Mouse (Mus musculus) ovary, adult 18-20 months (tissue): ENCODE results near the gene Ttll1.
A peak's percentile ranks its signal among the peaks of the same experiment; 100 is the strongest.
"Not testable (repeated sequence)": the region's sequence is repeated elsewhere in the genome, so short reads cannot be mapped to it uniquely, and the experiment has no call there.

Source experiments
- DNase-seq: peaks from one replicate; pipeline ENCODE4 v3.0.0; 2022; ENCODE audit warnings: low spot score, mixed read lengths

Gene Ttll1

DNA sequence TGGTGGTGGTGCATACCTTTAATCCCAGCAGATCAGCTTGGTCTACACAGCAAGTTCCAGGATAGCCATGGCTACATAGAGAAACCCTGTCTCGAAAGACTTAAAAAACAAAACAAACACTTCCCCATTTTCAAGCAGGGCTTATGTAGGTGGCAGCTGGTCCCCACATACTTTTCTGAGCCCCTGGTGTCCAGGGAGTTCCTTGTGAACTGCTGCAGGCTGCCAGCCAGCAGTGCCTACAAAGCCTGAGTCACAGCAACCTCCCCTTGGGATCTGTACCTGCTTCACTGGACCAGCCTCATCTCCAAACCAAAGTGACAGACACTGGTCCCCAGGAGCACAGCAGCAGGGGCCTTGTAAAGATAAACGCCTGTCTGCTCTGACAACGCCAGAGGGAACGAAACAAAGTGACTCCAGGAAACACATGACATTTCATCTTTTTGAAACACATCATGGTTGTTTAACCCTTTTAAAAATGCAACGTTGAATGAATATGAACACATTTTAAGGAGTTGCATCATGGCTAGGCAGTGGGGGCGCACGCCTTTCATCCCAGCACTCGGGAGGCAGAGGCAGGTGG is 28.0 kb downstream of the Ttll1 start:
- no peak for DNase-seq

DNA sequence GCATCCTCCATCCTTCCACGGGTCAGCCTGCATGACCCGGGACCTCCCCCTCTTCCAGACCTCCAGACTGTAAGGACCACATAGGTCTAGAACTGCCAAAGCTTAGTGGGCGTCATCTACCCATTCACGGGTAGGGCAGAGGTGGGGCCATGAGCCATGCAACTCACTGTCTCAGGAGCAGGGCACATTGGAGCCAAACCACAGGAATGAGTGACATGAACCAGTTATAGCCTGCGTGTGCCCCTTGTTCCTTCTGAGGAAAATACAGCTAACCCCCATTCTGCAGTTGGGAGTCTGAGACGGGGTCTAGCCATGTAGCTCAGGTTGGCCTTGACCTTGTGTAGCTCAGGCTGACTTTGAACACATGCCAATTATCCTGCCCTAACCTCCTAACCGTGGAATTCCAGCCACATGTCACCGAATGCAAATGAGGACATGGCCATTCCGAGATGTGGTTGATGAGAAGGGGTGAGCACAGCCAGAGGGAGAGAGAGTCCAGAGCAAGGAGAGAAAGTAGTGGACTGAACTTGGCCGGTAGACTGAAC is 29.4 kb downstream of the Ttll1 start:
- DNase-seq, result no peak

DNA sequence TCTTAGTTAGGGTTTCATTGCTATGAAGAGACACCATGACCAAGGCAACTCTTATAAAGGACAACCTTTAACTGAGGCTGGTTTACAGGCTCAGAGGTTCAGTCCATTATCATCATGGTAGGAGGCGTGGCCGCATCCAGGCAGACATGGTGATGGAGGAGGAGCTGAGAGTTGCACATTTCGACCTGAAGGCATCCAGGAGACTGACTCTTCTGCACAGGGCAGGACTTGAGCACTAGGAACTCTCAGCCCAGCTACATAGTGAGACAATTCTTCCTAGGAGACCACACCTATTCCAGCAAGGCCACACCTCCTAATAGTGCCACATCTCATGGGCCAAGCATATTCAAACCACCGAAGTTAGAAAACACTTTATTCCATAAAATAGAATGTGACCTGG is 30.9 kb downstream of the Ttll1 start:
- no peak for DNase-seq

DNA sequence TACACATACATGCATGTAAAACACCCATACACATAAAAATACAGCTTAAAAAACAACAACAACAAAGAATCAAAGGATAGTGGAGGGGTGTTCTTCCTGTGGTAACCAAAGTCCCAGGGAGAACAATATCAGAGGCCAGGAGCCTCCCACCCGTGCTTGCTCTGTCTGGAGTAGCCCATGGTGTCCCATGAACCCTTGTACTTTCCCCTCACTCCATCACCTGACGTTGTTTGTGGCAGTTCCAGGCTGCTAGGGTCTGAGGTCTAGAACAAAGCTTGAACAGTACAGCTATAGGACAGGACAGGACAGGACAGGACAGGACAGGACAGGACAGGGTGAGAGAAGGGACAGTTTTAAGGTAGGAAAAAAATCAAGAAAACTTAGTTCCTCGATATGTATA is 32.6 kb downstream of the Ttll1 start:
- DNase-seq, result no peak

DNA sequence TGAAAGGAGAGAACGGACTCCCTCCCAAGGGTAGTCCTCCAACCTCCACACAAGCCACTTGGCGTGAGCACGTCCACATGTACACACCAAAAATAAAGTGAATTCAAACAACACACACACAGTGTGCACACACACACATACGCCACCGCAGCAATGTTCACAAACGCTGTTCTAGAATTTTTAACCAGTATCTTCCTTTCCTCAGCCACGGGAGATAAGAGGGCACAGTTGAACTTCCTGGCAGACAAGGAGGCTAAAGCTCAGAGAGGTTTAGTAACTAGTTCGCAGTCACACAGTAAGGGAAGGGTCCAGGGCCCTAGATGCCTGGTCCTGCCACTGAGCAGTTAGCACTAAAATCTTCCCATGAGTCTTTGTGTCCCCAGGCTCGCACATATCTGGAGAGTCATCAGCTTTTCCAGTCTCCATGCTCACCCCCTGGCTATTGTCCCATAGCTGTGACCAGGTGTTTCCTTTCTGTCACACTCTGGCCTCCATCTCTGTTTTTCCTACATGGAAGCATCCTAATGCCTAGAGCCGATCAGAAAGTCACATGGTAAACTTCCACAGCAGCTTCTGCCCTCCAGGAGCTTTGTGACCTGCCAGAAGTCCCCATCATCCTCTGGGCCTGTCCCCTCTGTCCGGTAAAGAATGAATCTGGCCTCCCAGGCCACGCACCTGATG is 34.0 kb downstream of the Ttll1 start:
- DNase-seq, result no peak

DNA sequence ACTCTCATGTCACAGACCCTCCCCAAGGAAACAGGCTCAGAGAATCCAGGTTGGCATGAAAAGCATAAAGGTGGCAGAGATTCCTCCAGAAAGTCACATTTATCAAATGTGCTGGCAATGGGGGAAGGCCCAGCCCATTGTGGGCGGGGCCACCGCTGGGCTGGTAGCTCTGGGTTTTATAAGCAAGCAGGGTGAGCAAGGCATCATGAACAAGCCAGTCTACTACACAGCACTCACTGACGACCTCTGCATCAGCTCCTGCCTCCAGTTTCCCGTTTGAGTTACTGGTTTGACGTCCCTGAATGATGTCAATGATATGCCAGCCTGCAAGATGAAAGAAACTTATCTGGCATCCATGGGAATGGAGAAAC is 36.2 kb downstream of the Ttll1 start:
- DNase-seq, result no peak

DNA sequence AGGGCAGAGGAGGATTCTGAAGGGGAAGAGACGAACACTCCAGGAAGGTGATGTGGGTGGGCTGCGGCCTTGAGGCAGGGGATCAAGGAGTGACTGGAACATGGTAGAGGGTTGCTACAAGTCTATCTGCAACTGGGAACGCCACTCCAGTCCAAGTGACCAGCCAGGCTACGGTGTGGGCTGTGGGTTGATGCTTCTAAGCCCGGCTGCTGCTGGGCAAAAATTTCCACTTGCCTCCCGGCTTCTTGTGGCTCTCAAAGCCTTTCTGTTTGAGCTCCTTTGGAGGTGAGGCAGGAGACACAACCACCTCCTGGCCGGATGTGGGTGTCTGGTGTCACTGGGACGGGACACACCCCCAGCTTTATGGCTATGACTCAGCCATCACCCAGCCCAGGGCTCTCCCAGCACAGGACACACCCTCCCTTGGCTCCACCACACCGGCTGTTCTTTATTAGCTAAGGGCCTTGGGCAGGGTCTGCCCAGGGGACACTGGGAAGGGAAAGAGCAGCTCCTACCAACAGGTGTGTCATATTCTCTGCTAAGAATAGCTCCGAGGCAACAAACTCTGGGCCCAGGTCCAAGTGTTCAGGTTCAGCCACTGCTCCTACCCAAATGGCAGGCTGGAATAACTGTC is 36.7 kb downstream of the Ttll1 start:
- DNase-seq, result peak; percentile 41

DNA sequence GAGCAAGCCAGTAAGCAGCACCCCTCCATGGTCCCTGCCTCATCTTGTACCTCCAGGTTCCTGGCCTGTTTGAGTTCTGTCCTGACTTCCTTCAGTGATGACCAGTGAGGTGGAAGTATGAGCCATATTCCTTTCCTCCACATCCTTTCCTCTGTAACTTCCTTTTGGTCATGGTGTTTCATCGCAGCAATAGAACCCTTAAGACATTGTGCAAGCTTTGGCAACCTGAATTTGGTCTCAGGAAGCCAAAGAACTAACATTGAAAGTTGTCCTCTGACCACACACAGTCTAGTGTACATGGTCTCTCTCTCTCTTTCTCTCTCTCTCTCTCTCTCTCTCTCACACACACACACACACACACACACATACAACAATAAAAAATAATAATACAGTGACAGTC is 37.4 kb downstream of the Ttll1 start:
- no peak for DNase-seq

DNA sequence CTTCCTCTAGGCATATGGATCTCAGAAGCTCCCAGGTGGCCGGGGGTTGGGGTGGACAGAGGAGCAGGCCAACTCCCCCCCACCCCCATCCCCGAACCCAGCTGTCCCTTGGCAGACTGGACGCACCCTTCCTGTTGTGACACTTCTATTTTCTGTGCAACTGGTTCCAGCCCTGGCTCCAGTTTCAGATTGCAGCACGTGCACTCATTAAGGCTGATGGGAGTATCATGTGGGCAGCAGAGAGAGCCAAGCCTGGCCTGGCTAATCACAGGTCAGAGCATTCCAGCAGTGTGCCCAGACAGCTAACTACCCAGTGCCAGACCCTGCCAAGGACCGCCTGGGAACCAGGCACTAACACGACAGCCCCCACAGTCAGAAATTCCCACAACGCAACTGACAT is 39.2 kb downstream of the Ttll1 start:
- DNase-seq, result peak; percentile 34

DNA sequence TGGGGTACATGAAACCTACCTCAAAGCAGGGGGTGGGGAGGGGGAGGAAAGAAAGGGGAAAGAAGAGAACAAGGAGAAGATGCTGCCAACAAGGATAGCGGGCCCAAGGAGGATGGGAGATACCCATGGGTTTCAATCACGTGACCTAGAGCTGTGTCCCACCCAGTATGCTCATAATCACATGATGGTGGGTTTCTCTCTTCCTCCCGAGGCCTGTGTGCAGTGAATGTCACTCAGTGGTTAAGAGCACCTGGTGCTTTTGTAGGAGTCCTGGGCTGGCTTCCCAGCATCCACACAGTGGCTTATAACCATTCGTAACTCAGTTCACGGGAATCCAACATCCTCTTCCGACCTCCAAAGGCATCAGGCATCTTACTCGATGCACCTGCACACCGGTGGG is 40.2 kb downstream of the Ttll1 start:
- no peak for DNase-seq

DNA sequence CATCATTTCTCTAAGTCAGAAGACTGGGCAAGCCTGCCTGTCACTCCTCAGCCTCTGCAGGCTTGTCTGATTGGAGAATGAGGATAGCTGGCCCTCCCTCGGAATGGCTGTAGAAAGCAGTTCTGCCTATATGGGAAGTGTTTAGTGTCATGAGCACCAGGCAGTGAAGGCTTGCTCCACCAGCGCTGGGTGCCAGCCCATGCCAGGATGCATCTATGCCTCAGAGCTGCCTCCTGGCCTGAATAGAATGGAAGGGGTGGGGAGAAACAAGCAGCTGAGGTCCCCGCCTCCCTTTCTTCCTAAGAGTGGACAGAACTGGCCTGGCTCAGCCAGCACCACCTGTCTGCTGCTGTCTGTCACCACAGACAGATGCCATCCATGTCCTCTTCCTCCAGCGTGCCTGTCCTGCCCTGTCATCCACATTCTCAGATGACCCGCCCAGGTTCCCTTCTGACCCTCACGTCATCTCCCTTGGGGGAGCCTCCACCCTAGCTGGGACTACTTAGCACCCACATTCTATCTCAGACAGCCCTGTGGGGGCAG is 41.3 kb downstream of the Ttll1 start:
- no peak for DNase-seq

DNA sequence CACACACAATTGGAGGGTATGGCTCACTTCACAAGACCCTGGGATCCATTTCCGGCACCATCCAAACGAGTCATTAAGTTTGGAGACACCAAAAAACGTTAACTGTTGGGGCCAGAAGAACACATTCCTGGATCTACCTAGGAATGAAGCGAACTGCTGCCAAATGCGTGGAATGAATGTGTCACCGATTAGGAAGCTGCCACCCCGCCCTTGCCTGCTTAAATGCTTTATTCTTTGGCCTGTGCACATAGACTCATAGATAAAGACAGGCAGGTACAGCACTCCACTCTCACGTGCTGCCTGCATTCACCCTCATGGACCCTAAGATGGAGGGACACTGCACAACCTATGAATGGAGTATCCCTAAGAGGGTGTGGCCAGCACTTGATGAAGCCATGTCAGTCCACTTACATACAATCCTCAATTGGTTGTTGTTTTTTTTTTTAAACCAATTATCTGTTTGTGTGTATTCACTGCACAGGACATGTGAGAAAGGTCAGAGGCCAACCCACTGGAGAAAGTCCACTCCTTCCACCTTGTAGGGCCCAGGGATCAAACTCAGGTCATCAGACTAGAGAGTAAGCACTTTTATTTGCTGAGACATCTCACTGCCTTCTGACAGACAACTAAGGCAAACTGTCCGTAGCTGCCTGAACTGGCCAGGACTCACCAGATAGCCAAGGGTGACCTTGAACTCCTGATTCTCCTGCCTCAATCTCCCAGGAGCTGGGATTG is 43.3 kb downstream of the Ttll1 start:
- DNase-seq, result no peak

DNA sequence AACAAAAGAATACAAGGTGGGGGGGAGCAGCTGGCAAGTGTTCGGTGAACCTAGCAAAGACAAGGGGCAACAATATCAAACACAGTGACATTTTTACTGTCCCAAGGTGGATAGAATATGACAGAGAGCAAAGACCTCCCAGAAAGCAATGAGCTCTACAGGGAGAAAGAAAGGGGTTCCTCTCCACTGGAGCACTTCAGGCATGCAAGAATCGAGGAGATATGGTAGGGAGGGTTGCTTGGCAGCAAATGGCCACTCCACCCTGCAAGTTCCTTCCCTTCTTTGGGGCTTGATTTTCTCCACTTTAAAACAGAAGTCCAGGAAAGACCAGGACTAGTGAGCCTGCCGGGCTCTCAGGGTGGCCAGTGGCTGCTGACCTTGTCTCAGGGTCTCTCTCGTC is 44.4 kb downstream of the Ttll1 start:
- DNase-seq, result no peak

DNA sequence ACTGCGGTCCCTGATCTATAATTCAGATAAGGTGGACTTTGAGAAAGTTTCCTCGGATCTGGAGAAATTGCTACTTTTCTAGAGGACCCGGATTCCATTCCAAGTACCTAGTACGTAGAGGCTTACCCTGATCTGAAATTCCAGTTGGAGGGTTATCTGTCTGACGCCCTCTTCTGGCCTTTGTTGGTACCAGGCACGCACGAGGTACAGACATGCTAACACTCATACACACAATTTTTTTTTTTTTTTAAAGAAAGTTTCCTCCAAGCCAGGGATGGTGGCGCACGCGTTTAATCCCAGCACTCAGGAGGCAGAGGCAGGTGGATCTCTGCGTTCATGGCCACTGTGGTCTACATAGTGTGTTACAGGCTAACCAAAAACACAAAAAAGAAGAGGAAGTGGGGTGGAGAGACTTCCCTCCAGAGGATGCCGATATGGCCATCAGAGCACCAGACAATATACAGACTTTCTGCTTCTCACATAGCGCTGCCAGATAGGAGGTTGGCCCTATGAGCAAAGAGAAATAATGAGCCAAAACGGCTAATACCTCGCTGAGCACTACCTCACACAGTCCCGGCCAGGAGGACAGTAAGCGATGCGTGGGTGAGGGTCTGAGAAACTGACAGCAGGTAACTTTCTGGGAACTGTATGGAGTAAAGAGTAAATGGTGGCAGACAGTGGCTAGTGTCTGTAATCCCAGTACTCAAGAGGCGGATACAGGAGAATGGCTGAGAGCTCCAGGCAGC is 45.6 kb downstream of the Ttll1 start:
- no peak for DNase-seq

DNA sequence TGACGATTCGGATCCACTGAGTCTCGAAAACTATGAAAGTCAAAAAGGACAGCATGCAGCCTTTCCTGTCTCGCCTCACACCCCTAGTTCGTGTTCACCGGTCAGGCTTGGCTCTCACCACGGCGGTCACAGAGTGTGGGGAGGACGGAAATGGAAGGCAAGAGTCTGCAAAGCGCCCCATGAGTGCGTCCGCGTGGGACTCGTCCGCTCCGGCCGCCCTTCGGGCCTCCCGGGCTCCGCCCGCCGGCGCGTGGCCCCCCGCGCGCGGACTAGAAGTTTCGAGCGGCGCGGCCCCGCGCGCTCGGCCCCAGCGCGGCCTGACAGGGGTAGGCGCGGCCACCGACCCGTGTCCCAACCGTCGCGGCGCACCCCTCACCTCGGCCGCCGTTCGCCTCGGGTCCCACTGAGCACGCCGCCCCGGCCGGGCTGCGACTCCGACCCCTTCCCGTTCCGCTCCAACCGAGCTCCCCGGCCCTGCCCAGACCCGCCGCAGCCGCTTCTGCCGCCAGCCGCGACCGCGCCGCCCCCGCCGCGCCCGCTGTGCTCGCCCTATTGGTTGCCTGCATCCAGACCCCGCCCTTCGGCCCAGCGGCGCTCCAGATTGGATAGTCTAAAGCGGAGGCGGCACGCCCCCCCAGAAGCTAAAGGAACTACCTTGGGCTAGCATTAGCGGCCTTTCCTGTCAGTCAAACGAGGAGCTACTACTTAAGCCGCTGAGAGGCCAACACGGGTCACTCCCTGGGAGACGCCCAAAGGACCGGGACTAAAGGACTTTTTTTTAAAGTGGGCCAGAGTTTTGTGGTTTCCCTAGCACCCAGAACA is 46.4 kb downstream of the Ttll1 start, which contains the start of gene Pacsin2:
TSS of gene Pacsin2 (minus strand) at position 524 of the 822 bp plus-strand sequence.
- DNase-seq, result peak; percentile 98

DNA sequence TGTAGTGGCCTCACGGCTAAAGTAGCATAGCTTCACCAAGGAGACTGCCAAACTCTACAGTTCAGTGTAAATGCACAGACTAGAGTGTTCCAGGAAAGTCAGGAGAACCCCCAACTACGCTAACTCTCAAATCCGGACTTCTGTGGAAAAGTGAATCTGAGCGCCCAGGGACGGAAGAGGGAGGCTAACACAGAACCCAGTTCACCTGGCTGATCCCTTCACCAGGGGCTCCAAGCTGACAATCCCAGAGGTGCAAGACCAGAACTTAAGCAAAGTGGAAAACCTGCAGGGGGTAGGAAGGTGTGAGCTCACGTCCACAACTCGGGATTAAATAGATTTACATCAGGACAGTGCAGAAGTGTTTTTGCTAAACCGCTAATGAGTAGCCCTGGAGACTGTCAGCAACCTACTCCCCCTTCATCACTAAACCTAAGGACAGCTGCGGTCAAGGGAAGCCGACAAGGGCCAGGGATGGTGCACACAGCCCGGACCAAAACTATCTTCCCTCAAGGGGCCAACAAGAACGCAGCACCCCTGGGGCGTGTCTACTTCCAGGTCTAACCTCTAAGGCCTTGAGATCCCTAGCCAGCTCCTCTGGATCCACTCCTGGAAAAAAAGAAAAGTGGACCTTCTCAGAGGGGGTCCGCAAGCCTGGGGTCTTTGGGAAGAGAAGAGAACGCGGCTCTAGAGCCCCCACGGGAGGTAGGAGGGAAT is 47.2 kb downstream of the Ttll1 start:
- no peak for DNase-seq

DNA sequence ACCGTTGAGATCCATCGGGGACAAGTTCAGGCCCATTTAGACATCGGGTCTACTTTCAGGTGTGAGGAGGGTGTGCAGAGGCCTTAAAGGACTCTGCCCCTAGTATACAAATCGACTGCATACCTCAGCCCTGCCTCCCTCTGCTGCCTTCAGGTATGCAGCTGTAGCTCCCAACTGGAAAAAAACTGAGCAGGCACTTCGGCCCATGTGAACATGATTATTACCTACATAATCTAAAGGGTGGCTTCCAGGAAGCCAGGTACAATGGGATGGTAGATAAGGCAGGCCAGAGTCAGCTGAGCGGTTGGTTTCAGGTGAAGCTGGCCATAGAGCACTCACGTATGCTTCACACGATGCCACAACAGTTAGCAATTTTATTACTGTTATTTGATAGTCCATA is 48.3 kb downstream of the Ttll1 start:
- DNase-seq, result not testable (repeated sequence)

DNA sequence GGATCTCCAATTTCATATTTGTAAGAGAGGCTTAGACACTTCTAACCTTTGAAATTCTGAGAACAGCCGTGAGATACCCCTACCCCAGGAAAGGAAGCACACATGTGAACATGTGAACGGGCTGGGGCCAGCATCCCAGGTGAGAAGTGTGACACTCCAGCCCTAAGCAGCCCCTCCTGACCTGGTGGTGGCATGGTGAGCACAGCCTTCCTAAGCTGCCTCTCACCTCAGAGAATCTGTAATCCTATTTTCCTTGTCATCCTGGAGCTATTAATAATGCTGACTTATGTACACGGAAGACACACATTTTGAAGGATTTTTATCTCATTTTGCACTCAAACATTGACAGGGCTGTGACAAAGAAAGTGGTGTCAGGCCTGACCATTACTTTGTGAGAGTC is 49.8 kb downstream of the Ttll1 start:
- no peak for DNase-seq

DNA sequence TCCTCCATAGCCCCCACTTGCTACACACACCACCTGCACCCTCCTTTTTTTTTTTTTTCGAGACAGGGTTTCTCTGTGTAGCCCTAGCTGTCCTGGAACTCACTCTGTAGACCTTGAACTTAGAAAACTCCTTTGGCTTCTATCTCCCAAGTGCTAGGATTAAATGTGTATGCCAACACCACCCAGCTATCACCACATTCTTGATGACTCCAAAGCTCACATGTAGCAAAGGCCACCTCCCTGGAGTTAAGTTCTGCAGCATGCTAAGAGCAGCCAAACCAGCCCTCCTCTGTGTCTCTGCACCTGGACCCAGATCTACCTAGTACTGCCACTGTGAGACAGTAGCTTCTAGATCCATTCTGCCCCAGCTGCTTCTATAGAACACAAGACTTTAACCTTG is 53.2 kb downstream of the Ttll1 start:
- no peak for DNase-seq

DNA sequence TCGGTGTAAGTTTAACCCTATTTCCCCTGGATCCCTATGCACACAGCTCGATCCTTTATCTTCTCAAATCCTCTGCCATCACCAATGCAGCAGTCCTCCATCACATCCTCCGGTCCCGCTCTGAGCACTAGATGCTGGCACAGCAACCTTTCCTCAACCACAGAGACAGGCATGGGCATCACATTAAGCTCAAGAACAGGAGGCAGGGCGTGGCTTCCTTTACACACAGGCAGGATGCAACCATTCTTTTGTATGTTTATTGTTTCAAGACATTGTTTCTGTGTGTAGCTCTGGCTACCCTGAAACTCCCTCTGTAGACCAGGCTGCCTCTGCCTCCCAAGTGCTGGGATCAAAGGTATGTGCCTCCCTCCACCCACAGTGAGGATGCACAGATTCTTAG is 55.1 kb downstream of the Ttll1 start:
- no peak for DNase-seq
